Mouse (Mus musculus) right cerebral cortex, postnatal 10 days (tissue): Measurements from ENCODE around the gene Sept9.

Experiments used
- DNase-seq, 2 experiments: peaks; one replicate each; pipeline ENCODE4 v3.0.0; 2021; ENCODE audit warnings: low spot score in 2 of 2

Gene Sept9

DNA sequence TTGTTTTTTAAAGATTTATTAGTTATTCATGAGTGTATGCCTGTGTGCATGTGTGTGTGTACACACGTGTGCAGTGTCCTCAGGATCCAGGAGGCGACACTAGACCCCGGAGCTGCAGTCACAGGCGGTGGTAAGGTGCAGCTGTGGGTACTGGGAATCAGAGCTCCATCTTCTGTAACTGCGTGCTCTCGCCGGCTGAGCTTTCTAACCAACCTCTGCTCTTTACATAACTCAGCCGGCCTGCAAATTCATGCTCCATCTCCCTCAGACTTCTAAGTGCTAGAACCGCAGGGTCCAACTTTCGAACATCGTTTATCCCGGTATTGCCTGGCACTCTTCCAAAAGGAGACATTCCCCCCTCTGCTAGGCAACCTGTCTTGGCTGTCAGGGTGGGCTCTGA, 24.0 kb upstream of the Sept9 start:
- peak; percentile 36 to 38 for DNase-seq

DNA sequence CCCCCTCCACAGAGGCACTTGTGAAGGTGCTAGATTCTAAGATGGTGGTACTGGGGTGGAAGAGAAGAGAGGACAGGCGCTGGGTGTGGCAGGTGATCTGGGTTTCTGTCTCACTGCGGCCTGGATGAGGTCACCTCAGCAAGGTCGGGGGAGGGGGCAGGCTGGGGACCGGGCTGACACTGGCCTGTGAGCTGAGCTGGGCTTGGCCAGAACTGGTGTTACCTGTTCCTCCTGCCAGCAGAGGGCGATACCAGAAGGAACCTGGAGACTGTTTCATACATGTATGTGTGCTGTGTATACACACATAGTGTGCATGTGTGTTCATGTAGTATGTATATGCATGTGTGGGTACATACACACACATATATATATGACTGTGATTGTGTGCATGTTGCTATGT, 23.2 kb upstream of the Sept9 start:
- DNase-seq: peak; percentile 43 to 50

DNA sequence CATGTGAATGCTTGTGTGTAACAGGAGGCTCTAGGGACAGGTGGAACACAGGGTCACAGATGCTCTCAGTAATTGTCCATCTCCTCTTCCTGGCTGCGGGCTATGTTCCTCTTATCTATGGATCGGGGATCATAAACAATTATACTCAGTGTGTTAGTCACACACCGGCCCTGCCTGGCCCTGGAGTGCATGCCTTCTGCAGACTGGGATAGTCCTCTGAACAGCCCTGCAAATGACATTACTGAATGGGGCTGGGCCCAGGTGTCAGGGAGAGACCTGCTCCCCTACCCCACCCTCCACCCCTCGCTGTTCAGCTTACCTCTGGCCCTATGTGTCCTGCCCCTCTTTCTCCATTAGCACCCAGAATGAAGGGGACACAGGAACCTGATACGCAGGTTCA, 22.6 kb upstream of the Sept9 start:
- peak in 1 of 2 experiments; percentile 19 for DNase-seq

DNA sequence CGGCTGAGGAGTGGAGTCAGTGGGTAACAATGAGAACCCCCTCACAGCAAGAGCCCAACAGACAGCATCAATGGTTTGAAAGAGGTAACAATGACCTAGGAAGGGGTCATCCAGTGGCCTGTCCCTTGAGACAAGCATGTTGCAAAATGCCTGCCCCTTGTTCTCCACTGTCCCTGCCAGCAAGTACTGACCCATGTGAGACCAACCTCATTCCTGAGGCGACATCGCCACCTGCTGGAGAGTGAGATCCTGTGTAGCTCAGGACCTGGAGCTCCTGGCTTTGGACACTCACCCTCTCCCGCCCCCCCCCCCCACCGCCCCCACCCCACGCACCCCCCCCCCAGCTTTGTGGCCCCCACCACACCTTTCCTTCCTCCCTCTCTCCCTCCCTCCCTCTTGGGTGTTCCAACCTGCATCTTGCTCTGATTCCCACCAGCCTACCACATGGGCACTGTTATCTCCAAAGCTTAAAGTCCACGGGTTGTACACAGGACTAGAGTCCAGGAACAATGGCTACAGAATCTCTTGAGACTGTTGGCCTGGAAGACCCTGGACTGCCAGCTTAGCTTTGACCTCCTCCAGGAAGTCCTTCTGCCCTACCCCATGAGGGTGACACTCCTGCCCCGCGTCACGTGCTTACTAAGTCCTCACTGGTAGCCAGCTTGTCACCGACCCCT, 22.0 kb upstream of the Sept9 start:
- DNase-seq: peak; percentile 89 to 93

DNA sequence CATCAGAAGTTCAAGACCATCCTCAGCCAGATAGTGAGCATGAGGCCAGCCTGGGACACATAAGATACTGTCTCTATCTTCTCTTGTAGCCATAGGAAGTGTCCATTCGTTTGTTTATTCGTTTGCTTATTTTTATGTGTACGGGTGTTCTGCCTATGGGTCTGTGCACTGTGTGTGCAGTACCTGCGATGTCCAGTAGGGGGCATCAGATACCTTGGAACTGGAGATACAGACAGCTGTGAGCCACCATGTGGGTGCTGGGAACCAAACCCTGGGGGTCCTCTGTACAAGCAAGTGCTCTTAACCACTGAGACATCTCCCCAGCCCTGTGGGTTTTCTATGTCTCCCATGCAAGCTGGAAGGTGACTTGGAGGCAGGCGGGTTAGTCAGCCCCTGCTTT, 19.6 kb upstream of the Sept9 start:
- peak in 1 of 2 experiments; percentile 28 for DNase-seq

DNA sequence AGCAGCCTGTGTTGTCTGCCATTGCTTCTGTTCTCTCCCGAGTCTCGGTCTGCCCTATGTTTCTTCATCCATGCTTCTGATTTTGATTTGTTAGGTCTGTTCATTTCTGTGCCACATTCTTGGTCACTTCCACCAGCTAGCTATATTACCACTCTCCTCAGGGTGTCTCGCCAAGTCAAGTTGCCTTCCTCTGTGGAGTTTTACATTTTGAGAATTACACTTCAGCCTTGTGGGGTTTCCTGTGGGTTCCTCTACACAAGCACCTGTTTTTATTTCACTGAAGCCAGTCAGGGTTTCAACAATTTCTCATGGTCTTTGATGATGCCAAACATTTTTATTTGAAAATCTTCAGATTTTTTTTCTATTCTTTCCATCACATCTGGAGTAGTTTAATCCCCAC, 16.7 kb upstream of the Sept9 start:
- DNase-seq: no peak

DNA sequence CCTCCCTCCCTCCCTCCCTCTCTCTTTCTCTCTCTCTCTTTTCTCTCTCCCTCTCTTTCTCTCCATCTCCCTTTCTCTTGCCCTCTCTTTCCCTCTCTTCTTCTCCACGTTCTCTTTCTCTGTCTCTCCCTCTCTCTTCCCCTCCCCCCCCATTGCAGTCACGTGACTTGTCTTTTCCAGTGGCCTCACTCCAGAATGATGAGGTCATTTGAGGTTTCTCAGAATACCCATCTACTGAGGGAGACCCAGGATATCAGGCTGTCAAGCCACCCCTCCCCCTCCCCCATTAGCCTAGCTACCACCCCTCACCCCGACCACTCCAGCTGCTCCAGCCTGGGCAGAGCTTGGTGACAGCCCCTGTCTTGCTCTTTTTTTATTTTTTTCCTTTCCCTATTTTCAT, 16.2 kb upstream of the Sept9 start:
- no peak for DNase-seq

DNA sequence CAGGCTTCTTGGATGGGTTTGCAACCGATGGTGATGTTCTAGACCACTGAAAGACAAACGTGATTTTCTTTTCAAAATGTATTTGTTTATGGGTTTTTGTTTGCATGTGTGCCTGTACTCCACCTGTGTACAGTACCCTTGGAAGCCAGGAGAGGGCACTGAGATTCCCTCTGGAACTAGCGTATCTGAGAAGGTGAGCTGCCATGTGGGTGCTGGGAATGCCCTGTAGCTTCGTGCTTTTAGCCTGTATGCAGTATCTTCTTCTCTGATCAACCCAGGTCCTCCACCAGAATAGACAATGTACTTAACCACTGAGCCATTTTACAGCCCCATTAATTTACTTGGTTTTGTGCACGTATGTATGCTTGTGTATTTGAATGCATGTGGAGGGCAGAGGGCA, 15.6 kb upstream of the Sept9 start:
- no peak for DNase-seq

DNA sequence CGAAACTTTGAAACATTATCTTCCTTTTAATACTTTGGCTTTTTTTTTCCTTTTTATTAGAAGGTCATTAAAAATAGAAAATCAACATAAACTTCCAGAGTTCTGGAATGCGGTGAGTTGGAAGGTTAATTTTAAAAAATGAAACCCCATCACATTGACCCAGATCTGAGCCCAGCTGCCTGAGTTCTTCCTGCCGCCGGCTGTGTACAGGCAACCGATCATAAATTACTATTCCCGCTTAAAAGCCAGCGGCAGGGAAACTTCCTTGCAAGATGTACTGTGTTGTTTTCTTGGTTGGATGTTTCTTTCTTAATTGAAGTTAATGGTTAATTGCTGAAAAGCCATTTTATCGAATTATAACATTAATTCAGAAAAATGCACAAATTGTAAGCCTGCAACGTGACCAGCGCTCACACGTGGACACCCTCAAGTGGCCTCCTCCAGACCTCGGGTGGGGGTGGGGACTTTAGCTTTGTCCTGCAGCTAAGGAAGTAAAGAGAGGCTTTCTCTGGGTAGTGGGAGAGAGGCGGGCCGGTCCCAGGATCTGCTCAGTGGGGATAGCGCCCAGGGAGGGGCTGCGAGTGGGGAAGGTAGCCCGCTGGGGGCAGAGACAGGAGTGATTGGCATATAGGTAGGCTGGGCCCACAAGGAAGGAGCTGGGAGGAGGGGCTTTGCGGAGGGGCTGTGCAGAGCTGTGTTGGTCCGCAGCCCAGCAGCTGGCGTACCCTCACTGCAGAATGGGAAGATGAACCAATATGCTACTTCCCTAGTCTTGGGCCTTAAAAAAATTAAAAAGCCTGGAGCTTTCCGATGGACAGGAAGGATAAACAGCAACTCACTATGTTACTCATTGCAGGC, 14.2 kb upstream of the Sept9 start:
- DNase-seq: no peak

DNA sequence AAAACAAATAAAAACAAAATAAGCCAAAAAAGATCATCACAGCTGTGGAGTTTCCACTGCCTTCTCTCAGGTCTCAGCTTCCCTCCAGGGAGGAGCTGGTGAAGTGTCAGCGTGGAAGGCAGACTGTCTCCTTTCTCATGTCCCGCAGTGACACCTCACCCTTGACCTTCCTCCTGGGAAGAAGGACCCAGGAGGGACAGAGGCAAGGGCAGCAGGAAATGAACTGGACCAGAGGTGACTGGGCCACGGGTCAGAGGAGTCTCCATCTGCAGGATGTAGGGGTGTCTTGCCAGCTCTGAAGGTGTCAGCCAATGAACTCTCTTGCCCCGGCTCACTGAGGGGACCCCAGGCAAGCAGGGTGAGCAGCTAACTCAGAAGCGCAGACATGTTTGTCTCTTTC, 7.9 kb upstream of the Sept9 start:
- DNase-seq: peak in 1 of 2 experiments; percentile 19

DNA sequence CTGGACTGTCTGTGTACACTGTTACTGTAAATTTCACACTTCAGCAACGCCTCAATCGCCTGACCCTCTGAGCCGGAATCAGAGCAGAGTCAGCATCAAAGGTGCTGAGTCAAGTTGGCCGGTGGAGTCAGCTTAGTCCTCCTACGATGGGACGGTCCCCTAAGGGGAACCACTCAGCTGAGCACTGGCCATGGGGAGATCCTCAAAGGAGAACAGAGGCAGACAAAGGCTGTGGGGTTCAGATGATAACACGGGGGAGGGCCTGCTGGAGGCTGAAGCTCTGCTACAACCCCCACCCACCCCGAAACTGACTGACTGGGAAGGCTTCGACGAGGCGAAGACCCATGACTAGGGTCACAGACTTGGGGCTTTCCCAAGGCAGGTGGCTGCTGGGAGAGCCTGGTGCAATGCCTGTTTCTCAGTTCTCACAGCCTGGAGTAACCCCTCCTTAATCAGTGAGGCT, 5.0 kb upstream of the Sept9 start:
- no peak for DNase-seq

DNA sequence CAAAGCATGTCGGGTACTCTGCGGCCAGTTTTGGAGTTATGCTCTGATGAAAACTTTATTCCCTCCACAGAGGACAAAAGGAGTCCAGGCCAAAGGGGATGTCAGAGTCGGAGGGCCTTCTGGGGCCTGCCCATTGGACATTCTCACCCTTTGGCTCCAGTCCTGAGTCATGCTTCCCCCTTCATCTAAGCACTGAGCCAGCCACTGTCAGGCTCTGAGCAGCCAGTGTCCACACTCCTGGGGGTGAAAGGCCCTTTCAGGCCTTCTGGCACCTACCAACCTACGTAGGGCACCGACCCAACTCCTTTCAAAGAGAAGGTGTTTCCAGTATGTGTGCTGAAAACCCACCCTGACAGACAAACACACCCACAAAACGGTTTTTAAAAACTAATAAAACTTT, 3.8 kb upstream of the Sept9 start:
- no peak for DNase-seq

DNA sequence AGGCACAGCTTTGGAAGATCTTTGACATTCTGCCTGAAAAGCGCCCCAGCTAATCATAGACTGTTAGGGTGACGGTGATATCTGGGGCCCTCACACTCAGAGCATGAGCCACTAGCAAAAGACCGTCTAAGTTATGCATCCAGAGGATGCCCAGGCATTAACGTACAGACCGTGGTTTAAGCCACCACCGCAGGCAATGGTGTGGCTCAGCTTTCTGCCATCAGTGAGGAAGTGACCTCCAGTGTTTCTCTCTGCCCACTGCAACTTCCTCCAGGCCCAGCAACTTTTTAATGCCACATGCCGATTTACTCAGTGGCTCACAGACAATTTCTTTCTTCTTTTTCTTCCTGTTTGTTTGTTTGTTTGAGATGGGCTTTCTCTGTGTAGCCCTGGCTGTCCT, 2.8 kb upstream of the Sept9 start:
- no peak for DNase-seq

DNA sequence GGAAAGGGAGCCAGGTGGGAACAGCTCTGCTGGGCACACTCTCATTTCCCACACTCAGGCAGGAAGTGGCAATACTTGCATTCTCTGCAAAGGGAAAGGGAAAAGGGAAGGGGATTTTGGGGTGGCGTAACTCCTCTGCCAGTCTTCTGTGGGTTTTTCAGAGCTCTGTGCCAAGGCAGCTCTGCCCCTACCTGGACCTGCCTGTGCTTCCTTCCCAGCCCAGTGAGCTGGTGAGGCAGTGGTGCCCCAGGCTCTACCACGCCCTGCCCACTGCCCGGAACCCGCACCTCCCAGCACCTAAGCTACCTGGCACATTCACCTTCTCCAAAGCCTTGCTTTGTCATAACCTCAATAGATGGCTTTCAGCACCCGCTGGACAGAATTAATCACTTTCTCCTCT, 1.3 kb upstream of the Sept9 start:
- DNase-seq: no peak

DNA sequence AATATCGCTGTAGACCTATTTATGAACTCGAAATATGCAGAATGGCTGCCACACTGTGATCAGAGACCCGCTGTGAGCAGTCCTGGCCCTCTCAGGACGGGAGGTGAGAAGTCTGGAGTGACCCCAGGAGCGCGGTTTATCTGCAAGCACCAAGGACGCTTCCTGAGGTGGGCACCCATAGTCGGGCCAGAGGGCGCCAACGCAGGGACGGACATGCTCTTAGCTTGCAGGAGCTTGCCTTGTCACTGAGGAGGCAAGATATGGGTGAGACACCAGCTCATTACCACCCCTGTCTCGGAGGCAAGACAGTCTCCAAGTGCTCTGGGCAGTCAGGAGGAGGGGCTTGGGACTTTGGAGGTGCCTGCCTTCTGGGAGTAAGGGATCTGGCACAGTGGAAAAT, 2.4 kb downstream of the Sept9 start:
- no peak for DNase-seq

DNA sequence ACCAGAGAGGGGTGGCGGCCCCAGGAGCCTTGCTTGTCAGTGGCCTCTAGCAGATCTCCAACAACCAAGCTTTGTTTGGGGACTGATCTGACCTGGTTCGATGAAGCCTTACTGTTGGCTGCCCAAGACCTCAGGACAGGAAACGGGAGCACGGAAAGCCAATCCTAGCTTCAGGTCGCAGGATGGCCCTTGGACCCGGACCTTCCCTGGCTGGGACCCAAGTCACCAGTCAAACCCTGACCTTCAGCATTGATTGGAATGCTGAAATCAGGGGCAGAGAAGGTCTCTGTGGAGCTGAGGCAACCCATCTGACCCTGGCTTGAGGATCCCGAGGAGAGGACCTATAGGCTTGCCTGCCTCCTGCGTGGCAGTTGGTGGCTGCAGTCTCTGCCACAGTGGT, 5.1 kb downstream of the Sept9 start:
- DNase-seq: no peak

DNA sequence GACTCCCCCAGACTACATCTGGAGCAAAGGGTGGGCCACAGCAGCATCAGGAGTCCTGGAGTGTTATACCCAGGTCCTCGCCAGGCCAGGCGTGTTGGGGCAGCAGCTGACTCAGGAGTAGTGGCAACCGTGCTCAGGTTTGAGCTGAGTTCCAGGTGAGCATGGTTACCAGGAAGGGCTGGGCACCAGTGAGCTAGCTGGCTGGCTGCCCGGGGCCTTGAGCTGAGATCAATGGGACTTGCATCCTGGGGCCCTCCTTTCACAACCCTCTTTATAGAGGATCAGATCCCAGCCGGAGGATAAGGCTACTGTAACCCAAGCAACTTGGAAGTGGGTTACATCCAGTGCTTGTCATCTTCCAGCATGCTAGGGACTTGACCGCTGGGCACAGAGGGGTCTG, 5.6 kb downstream of the Sept9 start:
- DNase-seq: no peak

DNA sequence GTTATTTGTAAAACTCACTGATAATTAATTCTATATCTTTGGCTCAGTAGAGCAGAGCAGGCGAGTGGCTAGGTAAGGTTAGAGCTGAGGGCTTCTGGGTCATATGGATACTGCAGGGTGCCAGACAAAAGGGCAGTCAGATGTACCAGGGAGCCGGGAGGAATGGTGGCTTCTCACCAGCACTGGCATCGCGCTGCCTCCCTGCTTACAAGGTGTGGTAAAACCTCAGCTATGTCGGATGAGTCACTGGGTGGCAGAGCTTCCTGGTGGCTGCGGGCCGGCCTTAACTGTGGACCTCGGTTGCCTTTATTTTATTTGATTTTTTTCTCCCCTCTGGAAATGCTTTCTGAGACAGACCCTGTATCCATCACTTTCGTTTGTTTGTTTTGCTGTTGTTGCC, 6.0 kb downstream of the Sept9 start:
- DNase-seq: no peak

DNA sequence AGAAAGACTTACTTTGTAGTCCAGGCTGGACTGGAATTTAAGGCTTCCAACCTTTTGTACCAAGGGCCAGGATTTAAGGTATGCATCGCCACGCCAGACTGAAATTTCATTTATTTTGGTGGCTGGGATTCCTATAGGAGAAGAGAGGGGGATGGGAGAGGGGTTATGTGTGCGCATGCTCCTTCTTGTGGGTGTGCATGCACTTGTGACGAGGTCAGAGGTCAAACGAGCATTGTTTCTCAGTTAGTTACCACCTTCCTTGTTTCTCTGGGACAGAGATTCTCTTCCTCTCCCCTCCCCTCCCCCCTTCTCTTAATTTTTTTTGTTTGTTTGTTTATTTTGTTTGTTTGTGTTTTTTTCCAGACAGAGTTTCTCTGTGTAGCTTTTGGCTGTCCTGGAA, 8.0 kb downstream of the Sept9 start:
- DNase-seq: no peak

DNA sequence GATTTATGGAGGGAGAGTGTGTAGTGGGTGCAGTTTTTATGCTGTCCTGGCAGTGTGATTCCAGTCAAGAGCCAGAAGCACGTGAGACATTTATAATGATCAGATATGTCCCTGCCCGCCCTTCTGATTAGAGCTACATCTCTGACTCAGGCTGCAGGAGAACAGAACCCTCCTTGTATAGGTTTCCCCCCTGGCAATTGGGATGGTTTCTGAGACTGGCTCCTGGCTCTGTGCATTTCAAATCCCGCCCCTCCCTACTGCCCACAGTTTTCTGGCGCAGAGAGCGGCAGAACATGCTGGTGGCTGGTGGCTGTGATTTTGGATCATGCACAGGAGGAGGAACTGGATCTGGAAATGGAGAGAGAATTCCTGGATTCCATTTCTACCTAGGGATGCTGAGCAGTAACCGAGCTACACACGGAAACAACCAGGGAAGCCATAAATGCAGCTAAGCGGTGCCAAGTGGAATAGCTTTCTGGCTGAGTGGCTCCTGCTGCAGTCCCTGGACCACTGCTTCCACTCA, 8.8 kb downstream of the Sept9 start:
- DNase-seq: peak in 1 of 2 experiments; percentile 50

DNA sequence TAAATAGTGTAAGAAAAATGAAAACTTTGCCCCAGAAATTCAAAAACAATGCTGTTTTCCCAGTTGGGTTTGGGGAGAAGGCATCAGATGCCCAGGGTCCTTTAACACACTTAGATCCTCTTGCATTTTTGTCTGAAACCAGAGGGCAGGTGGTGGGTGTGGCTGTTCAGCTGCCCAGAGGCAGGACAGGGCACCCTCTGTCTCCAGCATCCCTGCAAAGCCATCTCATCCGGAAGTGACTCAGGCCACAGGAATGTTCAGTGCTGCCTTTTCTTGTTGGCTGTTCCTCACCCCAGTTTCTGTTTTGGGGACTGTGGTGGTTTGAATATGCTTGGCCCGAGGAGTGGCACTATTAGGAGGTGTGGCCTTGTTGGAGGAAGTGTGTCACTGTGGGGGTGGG, 17.3 kb downstream of the Sept9 start:
- no peak for DNase-seq

DNA sequence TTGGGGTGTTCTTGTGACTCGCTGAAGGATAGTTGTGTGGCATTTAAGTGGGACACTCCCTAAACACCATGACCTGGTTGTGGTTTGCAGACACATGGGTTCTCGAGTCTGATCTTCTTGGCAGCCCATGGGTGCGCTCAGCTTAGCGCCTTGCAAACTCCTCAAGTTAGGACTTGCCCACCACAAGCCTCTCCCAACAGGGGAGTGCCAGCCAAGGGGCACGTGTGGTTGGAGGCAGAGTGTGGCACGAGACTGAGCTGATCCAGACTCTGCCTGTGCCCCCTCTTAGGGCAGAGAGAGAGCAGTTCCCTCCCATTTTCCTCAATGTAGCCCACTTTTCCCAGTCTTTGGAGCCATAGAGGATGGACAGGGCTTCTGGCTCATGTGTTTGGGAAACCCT, 18.6 kb downstream of the Sept9 start:
- no peak for DNase-seq

DNA sequence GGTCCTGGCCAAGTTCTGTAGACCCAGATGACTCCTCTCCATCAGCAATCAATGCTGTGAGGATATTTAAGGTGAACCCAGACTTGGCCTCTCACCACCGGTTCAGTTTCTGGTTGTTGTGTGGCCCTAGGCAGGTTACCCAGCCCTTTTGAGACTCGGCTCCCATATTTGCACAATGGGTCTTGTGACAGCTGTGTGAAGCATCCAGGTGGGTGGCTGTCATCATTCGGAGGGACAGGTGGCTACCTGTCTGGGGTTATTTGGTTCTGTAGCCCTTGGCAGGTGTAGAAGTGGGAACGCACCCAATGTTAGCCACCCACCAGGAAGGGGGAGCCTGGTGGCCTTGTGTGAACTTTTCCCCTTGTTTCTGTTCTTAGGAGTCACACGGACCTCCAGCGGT, 19.0 kb downstream of the Sept9 start:
- DNase-seq: no peak
